Mouse (Mus musculus) embryonic fibroblast, embryonic 13.5 days (primary cell): ENCODE data around the gene Cavin1.

Experiments
- CTCF ChIP-seq: IDR thresholded peaks from 2 replicates; pipeline ENCODE4 v1.5.1; 2011; ENCODE audit warnings: mild to moderate bottlenecking, control low read depth, low read length, moderate library complexity, borderline replicate concordance; ENCODE audit not compliant: insufficient read depth
- POLR2A ChIP-seq: IDR thresholded peaks from 2 replicates; pipeline ENCODE4 v1.6.1; 2011; ENCODE audit warnings: low read depth, mild to moderate bottlenecking, control low read depth, low read length, moderate library complexity

- TF ChIP-seq POLR2A (no peak), CTCF (no peak)
Measured at GRCm38 (mm10) chr11:100988674-100989073, 18.0 kb upstream of the Cavin1 start.
